Mouse (Mus musculus) brain, embryonic 14.5 days (tissue): ENCODE results near the gene Tas1r3.

ENCODE experiments used
- CTCF ChIP-seq: fragments of 200-500 bp; IDR thresholded peaks from 2 replicates; pipeline ENCODE4 v1.5.1; 2012; ENCODE audit warnings: inconsistent platforms, mild to moderate bottlenecking, moderate library complexity, borderline replicate concordance; ENCODE audit not compliant: insufficient read depth, insufficient read length; ENCODE audit errors: extremely low read depth
- POLR2A ChIP-seq: fragments of 200-500 bp; IDR thresholded peaks from 2 replicates; pipeline ENCODE4 v1.6.1; 2012; ENCODE audit warnings: mild to moderate bottlenecking, inconsistent platforms, borderline replicate concordance; ENCODE audit not compliant: poor library complexity, insufficient read depth, insufficient read length, severe bottlenecking; ENCODE audit errors: extremely low read depth

- TF ChIP-seq CTCF (no peak), POLR2A (no peak)
Observed at GRCm38 (mm10) chr4:155841651-155842270, 21.4 kb downstream of the Tas1r3 start.
